Mouse (Mus musculus): ENCODE results near the gene Stx1b.

Gene Stx1b

DNA sequence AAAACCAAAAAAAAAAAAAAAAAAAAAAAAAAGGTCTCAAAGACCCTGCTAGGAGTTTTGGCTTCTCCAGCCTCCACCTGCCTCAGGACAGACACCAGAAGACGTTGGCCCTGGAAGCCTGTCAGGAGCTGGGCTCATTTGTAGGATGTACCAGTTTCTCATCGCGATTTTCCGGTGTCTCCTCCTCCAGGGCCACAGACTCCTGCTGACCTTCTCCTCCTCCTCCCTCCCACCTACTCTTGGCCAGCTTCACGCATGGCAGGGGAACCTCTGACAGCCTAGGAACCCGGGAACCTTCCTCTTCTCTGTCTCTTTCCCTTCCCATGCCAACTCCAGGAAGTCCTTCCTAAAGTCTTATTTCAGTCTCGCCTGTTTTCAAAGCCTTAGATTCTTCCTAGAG, 7.3 kb downstream of the Stx1b start:
- no peak for DNase-seq (ENCODE audit: low spot score in 2 of 2)

DNA sequence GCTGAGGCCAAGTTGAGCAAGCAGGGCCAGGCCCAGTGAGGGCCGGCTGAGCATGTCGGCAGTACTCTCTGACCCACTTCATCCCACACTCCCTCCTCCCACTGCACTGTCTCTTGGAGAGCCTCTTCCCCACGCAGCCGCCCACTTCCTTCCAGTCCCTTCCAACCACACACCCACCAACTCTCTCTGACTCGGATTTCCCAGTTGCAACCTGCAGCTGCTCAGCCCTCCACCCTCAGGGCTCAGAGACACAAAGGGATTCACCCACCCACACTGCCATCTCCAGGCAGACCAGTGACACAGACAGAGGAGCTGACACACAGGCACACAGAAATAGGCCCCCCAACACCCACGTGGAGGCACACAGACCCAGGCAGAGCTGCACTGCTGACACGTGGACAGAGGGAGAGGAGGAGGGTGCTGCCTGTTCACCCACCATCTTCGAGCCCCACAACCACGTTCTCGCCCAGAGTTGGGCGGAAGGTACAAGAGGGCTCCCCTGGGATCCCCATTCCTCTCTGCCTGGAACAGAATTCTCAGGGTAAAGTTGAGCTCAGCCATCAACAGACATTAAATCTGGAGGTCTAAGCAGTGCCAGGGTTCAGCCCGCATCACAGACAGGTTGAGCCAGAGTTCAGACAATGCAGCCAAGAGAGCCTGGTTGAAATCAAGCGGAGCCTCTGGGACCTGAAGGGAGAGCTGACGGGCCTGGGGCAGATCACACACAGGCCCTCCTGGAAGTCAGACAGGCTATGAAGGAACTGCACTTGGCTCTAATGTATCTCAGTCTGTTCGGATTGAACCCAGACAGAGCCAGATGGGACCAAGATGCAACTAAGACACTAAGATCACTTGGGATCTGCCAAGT, 8.2 kb downstream of the Stx1b start:
- DNase-seq (ENCODE audit: low spot score in 2 of 2), result peak; percentile 84 to 91

DNA sequence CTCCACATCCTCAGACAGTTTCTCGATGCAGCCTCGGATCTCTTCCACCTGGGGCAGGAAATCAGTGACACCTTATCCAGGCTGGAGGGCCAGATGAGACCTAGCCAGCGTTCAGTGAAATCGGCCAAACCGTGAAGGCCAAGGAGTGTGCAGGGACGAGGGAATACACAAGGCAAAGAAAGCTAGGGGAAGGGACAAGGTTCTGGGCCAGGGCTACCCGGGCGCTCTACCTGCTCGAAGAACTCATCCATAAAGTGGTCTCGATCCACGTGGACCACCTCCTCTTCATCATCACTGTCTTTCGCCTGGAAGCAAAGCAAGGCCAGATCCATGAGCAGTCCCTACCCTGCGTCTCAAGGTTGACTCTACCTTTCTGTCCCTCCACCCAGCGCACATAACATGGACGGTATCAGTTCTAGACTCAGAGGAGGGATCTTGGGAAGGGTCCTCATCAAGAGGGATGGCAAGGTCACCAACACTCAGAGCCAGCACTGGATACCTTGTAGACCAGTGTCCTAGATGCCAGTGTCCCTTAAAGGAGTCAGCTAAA, 9.2 kb downstream of the Stx1b start:
- DNase-seq (ENCODE audit: low spot score in 2 of 2), result no peak

DNA sequence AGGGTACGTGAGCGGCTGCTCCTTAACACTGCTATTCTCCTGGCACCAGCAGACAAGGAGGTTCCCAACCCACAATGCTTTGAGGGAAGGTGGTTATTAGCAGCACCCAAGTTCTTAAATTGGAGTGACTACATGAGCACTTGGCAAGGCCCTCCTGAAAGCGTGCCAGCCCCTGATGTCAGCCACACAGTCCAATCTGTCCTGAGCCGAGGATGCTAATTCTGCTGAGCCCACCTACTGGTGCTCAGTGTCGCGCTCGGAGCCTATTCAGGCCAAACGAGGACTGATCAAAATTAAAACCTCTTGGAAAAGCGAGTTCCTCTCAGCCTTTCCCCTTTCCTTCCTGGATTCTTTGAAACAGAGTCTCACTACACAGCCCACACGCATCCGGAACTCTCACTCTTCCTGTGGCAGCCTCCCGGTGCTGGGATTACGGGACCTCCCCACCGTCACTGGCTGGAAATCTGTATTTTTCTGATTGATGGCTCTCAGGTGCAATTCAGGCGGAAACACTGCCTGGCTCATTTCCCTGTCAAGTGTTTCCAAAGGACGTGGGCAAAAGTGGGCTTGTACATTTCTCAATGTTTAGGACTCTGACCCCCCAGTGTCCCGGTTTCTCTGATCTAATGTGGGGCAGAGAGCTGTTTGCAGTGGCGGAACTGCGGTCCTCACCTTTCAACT, 10.0 kb downstream of the Stx1b start:
- peak; percentile 72 to 83 for DNase-seq (ENCODE audit: low spot score in 2 of 2)

DNA sequence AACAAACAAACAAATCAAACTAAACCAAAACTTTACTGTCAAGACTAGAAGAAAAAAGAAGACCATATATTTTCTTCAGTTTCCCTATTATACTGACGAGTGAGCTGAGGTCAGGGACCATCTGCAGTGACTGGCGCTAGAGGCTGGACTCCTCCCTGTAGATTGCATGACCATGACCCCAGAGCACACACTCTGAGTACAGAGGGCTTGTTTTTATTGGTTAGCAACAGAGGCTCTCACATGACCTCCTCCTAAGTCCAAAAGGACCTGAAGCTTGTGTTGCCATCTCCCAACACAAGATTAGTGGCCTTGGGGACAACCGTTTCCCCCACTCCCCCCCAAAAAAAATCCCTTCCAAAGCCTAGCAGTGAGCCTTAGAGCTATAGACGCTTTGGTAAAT, 10.5 kb downstream of the Stx1b start:
- no peak for DNase-seq (ENCODE audit: low spot score in 2 of 2)

DNA sequence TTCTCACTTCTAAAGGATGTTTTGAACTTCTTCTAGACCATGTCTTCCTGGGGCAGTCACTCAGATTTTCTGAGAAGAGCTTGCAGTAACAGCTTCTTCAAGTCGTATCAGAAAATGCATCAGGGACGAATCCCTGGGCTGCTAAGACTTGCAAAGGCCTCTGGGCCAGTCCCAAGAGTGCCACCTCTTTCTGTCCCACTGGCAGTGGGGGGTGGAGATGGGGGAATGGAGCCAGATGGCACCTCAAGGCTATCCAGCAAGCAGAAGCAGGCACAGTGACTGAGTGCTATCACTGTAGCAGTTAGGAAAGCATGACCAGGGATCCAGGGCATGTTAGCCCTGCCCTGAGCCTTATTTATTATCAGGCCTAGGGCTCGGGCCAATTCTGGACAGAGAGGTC, 12.1 kb downstream of the Stx1b start:
- no peak for DNase-seq (ENCODE audit: low spot score in 2 of 2)

DNA sequence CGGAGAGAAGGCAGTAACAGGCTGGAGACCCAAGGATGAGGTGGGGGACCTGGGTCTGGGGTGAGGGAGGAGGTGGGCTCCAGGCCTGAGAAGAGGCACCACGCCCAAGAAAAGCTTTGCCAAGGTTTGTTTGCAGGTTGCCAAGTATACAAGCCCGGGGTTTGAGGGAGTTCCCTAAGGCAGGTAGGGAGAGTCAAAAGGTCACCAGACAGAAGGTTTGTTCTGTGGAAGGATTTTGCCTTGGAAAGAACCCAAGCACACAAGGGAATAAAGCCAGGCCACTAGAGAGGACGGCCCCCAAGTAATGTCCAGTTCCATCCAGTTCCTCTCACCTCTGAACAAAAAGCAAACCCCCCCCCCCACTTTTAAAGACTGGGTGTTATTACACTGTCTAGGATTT, 13.1 kb downstream of the Stx1b start:
- DNase-seq (ENCODE audit: low spot score in 2 of 2), result no peak

DNA sequence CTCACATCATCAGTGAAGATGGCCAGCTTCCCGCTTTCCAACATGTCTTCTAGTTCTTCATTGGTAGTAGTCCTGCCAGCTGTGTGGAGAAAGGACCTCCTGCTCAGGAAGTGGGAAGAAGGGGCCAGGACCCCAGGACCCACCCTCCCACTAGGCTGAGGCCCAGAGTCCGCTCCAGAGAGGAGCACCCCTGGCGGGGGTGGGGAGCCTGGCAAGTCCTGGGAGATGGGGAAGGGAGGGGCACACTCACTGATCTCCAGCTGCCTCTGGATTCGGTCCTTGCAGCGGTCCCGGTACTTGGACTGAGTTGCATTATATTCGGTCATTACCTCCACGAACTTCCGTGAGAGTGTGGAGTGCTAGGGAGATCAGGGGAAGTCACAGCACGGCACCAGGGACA, 13.7 kb downstream of the Stx1b start:
- DNase-seq (ENCODE audit: low spot score in 2 of 2), result no peak

DNA sequence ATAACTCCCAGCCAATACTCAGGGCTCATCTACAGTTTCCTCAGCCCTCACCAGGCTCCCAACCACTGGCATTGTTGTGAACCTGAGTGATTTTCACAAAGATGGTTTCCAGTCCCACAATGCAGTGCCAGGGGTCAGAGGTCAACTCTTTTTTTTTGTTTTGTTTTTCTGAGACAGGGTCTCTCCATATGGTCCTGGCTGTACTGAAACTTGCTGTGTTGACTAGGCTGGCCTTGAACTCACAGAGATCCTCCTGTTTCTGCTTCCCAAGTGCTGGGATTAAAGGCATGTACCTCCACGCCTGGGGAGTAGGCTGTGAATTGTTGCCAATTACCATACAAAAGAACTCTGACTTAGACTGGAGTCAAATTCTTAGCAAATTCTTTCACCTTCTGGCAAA, 14.5 kb downstream of the Stx1b start:
- no peak for DNase-seq (ENCODE audit: low spot score in 2 of 2)

DNA sequence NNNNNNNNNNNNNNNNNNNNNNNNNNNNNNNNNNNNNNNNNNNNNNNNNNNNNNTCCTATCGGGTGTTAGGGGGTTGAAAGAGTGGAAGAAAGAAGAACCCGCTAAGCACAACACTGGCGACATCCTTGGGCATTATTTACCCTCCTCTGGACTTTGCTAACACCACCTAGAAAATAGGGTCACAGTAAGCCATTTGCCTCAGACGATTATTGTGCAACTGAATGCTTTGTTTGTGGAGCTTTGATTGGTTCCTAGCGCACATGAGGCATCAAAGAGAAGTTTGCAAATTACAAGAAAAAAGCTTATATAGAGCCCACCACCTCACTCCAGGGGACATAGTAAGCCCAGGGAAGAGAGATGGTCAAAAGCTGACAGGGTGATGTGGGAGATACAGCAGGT, 15.5 kb downstream of the Stx1b start:
- no peak for DNase-seq (ENCODE audit: low spot score in 2 of 2)

DNA sequence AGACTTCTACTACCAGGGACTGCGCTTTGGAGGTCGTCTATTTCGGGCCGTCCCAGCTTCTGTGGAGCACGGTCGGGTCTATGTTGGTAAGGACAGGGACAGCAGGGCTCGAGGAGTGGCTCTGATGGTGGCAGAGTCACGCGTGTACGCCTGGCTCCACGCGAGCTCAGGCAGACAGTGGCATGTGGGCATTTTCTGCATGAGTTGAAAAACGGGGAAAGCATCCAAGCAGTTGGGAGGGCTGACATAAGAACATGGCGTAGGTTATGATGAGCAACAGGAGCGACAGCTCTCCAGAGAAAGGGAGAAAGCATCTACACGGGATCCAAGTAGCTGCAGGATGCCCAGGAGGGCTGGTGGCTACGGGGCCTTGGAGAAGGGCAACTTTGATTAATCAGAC, 22.0 kb downstream of the Stx1b start:
- DNase-seq (ENCODE audit: low spot score in 2 of 2), result no peak

DNA sequence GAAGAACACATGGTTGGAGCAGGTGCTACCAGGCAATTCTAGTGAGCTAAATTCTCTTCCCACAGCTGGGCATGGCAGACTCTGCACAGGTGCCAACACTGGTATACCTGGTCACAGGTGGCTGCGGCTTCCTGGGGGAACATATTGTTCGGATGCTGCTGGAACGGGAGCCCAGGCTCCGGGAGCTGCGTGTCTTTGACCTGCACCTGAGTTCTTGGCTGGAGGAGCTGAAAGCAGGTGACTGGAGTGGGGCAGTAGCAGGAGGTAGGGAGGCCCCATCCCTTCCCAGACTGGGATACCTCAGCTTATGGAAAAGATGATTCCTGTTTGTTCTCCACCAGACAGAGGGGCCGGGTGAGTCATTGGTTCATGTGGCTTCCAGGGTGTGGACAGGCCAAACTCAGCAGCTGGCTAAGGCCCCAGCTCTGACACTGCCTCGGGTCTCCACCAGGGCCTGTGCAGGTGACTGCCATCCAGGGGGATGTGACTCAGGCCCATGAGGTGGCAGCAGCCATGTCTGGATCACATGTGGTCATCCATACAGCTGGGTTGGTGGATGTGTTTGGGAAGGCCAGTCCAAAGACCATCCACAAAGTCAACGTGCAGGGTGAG, 23.2 kb downstream of the Stx1b start:
- no peak for DNase-seq (ENCODE audit: low spot score in 2 of 2)

DNA sequence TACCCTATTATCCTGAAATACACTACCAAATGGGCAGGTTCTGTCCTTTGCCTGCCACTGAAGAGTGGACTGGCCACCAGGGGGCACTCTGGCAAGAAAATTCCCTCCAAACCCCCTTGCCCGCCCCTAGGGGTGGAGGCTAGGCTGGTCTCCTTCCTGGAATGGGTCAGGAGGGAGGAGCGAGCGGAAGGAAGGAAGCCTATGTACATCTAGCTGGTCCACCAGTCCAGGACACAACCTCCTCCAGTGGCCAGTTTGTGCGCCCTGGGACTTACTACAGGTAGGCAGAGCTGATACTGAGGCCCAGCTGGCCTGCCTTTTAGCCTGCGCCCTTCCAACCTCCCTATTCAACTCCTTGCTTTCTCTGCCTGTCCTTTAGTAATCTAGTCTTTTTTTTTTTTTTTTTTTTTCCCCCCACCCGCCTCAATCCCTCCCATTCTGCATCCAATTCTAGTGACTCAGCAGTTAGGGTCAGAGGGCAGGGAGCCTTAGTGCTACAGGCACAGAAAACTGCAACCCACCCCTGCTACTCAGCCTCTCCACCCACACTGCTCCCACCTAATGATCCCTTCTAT, 23.8 kb downstream of the Stx1b start, which contains the start of gene Hsd3b7:
TSS of gene Hsd3b7 (plus strand) at position 170 of the 575 bp plus-strand sequence.
- peak; percentile 68 to 88 for DNase-seq (ENCODE audit: low spot score in 2 of 2)

DNA sequence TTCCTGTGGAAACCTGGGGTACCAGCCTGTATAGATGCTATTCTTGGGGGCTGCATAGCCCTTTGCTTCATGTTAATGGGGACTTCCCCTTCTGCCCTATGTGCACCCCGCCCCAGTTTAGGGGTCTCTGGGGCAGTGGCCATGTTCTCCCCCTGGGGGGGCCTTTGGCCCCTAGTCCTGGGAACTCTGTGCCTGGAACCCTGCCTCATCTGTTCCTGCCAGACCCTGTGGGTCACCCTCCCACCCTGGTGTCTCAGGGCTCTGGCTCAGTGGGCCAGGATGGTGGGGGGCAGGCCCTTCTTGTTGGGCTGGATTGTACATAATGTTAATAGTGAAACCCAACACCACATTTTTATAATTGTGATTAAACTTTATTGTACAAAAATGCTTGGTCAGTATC, 24.6 kb downstream of the Stx1b start:
- DNase-seq (ENCODE audit: low spot score in 2 of 2), result no peak

DNA sequence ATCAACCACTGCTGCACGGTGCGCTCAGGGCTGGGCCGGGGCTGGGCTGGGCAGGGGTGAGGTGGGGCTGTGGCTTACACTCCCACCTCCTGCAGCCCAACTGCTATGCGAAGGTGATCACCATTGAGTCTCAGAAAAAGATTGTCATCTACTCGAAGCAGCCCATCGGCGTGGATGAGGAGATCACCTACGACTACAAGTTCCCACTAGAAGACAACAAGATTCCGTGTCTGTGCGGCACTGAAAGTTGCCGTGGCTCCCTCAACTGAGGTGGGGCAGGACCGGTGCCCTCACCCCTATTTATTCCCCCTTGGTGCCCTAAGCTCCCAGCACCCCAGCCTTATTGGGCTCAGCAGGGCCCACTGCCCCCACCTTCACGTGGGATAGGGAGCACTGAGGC, 25.1 kb downstream of the Stx1b start:
- no peak for DNase-seq (ENCODE audit: low spot score in 2 of 2)

DNA sequence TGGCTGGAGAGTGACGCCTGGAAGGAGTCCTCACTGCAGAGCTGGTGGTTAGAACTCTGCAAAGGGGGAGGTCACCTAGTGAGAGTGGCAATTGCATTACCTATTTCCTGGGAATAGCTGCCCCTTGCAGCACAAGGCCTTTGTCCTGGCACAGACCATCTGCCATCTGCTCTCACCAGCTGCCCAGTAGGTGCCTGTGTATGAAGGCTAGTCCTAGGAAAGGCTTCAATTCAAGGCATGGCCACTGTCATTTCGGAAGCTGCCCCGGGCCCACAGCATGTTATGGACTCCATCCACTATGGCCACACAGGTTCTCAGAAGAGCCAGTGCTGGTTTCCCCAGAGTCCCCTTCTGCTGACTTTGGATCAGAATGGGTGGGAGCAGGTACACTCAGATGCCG, 25.8 kb downstream of the Stx1b start:
- DNase-seq (ENCODE audit: low spot score in 2 of 2), result no peak

DNA sequence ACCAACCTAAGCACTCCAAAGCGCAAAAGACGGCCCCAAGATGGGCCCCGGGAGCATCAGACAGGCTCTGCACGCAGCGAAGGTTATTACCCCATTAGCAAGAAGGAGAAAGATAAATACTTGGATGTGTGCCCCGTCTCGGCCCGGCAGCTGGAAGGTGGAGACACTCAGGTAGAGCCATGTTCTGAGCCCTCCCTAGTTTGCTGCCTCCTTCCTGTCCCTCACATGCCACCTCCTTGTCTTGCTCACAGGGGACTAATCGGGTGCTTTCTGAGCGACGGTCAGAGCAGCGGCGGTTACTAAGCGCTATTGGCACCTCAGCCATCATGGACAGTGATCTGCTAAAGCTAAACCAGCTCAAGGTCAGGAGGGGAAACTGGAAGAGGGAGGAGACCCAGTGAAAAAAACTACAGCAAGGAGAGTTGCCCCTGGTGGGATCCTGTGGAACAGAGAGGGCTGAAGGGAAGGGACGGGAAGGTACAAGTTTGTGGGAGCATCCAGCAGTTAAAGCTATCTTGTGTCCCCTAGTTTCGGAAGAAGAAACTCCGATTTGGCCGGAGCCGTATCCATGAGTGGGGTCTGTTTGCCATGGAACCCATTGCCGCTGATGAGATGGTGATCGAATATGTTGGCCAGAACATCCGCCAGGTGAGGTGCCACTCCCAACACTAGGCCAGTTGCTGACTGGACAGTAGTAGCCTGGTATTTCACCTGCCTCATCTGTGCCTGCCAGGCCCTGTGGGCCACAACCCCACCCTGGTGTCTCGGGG, 27.1 kb downstream of the Stx1b start:
- no peak for DNase-seq (ENCODE audit: low spot score in 2 of 2)

DNA sequence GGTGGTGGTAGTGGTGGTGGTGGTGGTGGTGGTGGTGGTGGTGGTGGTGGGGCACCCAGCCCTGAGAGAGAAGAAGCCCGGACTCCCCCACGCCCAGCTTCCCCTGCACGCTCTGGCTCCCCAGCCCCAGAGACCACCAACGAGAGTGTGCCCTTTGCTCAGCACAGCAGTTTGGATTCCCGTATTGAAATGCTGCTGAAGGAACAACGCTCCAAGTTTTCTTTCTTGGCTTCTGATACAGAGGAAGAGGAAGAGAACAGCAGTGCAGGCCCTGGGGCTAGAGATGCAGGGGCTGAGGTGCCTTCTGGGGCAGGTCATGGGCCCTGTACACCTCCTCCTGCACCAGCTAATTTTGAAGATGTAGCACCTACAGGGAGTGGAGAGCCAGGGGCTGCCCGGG, 39.0 kb downstream of the Stx1b start, which contains the start of gene Gm49388:
TSS of gene Gm49388 (plus strand) at position 301 of the 400 bp plus-strand sequence.
- DNase-seq (ENCODE audit: low spot score in 2 of 2), result no peak

DNA sequence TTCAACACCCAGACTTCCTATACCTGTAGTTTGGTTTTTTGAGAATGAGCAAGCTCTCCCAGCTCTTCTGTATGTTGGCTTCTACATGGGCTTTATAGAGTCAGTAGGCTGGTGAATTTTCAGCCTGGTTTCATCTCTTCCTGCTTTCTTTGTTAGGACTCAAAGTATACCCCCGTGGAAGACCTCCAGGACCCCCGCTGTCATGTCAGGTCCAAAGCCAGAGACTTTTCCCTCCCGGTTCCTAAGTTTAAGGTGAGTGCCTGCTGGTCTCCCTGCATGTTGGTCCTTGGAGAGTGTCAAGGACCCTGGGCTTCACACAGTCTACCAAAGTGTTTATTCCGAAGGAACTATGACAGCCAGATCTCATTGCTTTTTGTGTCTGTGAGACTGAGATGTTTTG, 46.0 kb downstream of the Stx1b start:
- DNase-seq (ENCODE audit: low spot score in 2 of 2), result no peak

DNA sequence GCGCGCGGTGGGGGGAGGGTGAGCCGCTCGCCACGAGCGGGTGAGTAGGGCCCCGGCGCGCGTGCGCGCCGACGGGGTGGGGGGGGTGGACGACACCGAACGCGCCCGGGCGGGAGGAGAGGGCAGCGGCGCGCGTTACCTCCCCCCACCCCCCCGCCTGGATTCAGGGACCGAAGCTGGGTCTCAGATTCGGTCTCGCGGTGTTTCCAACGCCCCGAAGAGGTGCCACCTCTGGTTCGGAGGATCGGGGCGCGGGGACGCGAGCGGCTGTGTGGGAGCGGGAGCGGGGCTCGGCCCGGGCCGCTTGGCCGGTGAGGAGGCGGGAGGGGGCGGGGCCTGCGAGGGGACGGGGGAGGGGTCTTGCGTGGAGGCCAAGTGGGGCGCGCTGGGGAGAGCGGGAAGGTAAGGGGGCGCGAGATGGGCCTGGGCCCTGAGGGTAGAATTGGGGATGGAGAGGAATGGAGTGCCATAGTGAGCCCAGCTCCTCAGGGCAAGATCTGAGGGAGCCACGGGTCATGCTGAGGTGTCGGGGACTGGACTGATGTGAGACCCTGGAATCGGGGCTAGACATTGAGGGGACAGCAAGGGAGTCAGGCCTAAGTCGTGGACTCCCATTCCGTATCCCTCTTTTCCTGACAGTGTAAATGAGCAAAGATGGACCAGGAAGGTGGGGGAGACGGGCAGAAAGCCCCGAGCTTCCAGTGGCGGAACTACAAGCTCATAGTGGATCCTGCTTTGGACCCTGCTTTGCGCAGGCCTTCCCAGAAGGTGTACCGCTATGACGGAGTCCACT, 46.7 kb downstream of the Stx1b start:
- no peak for DNase-seq (ENCODE audit: low spot score in 2 of 2)

All from left cerebral cortex, adult 9 months (tissue).